Mouse (Mus musculus) C2C12 (cell line): ENCODE measurements around the gene Tgfa.

Experiments used
- CTCF ChIP-seq: IDR thresholded peaks from one replicate; pipeline ENCODE4 v1.5.1; 2011; ENCODE audit not compliant: control insufficient read depth, insufficient read depth, insufficient read length
- FOSL1 ChIP-seq: IDR thresholded peaks from one replicate; pipeline ENCODE4 v1.8.0; 2011; ENCODE audit warnings: mild to moderate bottlenecking, low read length; ENCODE audit not compliant: poor library complexity, insufficient read depth, severe bottlenecking
- MAX ChIP-seq: IDR thresholded peaks from one replicate; pipeline ENCODE4 v1.6.1; 2011; ENCODE audit warnings: mild to moderate bottlenecking, control low read depth

DNA sequence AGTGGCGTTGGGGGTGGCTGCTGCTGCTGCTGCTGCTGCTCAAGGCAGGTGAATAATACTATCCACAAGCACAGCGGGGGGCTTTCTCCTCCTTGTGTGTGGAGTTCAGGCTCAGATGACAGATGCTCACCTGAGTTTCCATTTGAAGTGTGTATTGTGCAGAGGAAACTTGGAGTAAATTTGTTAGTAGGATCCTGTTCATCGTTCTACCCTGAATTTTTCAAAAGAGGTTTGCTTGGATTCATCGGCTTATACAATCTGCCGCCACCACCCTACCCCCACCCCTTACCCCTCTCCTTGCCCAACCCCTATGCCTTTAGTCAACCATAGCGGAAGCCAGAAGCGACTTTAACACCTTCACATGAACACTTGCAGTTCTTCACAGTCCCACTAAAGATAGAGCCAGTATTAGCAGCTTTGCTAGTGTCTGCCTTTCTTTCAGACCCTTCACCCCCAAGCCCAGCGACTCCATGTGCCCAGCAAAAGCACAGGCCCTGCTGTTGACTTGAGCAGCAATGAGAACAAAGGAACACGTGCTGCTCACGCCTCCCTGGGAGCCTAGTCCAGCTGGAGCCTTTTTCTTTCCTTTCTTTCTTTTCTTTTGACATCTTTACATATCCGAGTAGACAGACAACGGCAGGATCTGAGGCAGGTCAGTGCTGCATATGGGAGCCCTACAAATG, 16.2 kb downstream of the Tgfa start:
- TF ChIP-seq CTCF = no peak
- no peak for TF ChIP-seq FOSL1
- no peak for TF ChIP-seq MAX
